Mouse (Mus musculus) spleen, adult 12 weeks (tissue): ENCODE data around the gene Ccdc115.

Experiments used
- DNase-seq: peaks from one replicate; pipeline ENCODE4 v3.0.0; 2022; ENCODE audit warnings: low spot score

Ccdc115 gene

GRCm38 (mm10) chr1:34439215-34439960 lies at the start of gene Ccdc115, which contains the start of gene Imp4:
Gene Ccdc115 (minus strand): TSS chr1:34439672.
Gene Imp4 (plus strand): TSS chr1:34439851.
- DNase-seq: peak; percentile 98

DNA sequence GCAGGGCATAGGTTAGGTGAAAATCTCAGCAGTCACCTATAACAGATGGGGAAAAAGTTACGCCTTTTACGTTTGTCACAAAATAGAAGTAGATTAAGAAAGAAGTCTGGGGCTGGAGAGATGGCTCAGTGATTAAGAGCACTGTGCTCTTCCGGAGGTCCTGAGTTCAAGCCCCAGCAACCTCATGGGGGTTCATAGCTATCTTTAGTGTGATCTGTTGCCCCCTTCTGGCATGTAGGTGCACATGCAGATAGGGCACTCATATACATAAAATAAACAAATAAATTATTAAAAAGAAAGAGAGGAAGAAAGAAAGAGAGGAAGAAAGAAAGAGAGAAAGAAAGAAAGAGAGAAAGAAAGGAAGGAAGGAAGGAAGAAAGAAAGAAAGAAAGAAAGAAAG lies 47.9 kb upstream of the Ccdc115 start:
- no peak for DNase-seq

- DNase-seq: peak; percentile 29
These were observed 46.2 kb upstream of the Ccdc115 start for GRCm38 (mm10) chr1:34485461-34486188.

DNA sequence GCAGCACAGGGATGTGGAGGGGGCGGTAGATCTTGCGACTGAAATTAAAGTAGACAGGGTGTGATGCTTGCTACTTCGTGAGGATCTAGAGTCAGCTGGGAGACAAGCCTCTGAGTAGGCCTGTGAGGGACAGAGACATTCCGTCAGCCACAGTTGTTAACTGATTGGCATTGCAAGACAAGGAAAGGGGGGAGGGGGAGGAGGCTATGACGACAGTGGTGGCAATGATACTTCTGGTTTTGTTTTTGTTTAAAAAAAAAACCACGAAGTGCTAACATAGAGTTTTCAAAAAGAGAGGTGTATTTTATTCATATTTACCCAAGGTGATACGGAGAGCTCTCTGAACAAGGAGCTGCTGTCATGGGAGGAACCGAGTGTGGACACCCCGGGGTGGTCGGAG lies 45.0 kb upstream of the Ccdc115 start:
- DNase-seq: no peak

- DNase-seq: no peak
These were observed 42.6 kb upstream of the Ccdc115 start for GRCm38 (mm10) chr1:34481920-34482669.

DNA sequence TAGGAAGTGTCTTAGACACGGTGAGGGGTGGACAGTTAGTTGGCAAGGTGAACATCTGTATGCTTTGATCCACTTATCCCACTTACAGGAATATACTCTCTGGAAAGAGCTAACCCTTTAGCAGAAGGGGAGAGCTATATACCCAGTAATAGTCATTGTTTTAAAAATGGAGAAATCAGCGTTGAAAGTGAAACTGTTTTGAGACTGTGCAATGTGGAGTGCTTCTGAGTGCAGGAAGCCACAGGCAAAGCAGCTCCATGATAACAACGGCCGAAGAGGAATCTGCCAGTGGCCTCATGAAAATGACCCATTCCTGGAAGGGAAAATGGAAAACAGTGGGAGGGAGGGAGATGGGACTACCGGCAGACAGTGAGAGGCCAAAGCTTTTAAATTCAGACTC lies 41.3 kb upstream of the Ccdc115 start:
- DNase-seq: no peak

DNA sequence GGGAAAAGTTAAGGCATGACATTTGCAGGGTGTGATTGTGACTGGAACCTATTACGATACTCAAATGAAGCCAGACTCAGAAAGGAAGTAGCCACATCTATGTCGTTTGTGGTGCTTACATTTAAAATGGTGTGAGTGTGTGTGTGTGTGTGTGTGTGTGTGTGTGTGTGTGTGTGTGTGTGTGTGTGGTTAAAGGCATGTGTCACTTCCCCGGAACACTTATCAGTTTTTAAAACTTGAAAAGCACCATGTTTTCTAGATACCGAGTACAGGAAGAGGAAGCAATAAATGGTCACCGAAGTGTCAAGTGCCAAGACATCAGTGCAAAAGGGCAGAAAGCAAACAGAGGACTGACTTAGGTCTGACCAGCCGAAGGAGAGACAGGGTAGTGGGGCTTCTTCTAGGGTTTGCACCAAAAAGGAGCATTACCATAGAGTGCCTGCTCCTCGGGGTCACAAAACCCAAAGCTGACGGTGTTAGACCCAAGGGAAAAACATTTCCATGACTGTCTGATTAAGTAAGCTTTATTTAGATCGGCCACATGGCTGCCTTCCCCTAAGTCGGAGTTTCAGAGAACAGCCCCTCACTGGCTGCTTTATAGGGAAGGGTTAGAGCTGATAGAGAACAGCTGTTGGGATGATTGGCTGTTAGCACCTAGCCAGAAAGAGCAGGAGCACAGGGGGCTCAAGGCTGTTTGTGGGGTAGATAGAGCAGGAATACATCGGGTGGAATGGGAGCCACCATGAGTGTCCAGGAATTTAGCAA lies 39.6 kb upstream of the Ccdc115 start:
- DNase-seq: no peak

DNA sequence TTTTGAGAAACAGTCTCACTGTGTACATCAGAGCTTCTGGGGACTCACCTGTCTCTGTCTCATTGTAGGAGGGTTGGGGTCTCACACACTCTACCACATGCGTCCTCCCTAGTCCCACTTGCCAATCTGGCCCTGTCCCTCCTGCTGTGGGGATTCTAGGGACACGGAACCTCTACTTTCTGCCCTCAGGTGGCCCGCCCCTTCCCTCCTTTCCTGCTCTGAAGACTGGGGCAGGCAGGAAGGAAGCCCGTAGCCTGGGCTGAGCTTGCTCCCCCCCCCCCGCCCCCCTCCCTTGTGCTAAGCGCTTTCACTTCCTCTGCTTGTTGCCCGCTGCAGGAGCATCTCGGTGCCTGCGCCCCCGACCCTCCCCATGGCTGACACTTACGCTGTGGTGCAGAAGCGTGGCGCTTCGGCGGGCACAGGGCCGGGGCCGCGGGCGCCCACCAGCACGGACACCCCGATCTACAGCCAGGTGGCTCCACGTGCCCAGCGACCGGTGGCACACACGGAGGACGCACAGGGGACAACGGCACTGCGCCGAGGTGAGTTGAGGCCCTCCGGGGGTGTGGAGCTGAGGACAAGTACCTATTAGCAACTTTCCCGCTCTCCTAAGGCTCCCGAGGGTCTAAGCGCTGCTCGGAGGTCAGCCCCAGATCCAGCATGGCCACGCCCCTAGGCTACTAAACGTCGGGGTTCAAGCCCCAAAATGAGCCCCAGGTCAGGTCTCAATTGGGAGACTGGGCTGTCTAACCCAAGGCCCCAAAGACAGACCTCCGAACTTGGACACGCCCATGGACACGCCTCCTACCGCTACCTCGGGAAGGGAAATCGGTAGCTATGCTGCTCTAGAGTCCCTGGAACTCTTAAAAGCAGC lies 33.2 kb upstream of the Ccdc115 start:
- peak; percentile 63 for DNase-seq

DNA sequence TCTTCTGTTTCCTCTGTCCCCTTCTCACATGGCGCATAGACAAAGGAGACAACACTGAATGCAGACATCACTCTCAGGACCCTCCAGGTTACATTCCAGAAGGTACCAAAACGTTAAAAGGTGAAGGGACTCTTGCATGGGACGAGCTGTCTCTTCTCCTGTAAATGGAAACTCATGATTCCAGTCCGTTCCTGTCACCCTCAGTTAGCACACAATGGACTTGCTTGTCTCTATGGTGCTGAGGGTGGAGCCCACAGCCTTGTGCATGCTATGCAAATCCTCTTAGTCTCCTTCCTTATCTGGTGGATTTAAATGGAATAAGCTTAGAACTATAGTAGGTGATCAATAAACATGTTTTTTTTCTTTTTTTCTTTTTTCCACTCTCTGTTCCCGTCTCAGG lies 30.3 kb upstream of the Ccdc115 start:
- no peak for DNase-seq

- no peak for DNase-seq
These were observed 29.0 kb upstream of the Ccdc115 start for GRCm38 (mm10) chr1:34468500-34468899.

GRCm38 (mm10) chr1:34468051-34468450 lies 28.6 kb upstream of the Ccdc115 start:
- no peak for DNase-seq

GRCm38 (mm10) chr1:34465445-34465844 lies 26.0 kb upstream of the Ccdc115 start:
- no peak for DNase-seq

DNA sequence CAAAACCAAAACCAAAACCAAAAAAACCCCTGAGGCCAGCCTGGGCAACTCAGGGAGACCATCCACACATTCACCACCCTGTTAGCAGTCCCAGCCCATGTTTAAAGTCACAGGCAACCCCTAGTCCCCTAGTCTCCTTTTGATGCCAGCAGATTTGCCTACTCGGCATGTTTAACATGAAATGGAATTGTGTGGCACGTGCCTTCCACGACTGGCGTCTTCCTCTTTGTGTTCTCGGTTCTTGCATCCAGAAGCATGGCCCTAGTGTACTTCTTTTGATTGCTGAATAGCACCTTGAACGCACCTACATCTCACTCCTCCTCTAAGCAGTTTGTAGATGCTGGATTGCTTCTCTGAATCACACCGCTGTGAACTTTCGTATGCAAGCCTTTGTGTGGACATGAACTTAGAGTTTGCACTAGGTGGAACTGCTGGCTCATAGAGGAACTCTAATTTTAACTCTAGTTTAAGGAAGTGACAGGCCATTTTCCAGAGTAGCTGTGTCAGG lies 24.9 kb upstream of the Ccdc115 start:
- DNase-seq: no peak

DNA sequence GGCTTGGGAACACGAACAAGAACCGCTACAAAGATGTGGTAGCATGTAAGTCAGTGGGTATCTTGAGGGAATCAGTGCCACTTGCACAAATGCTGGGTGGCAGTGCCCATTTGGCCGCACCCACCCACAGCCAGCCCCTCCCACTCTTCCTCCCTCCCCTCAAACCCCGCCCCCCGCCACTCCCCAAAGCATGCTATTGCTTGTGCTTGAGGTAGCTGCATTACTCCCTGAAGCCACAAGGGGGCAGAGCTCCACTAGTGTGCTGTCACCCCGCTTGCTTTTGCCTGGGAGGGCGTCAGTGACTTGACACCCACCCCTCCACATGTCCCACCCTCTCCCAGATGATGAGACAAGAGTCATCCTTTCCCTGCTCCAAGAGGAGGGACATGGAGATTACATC lies 23.3 kb upstream of the Ccdc115 start:
- peak; percentile 61 for DNase-seq

DNA sequence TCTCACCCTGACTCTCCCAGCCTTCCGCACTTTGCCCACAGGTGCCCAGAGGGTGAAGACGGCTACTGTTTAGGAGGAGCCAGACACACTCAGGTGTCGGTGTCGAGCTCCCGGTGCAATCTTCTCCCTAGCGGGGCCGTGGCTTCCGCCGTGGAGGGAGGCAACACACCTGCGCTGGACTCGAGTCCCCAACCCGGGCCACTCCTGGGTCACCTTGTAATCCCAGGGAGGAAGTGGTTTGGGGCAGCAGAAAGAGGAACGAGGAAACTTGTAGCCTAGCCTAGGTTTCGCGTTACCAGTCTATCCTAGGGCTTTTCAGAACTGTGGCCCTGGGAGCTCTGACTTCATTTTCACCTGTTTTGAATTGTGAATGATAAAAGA lies 20.6 kb upstream of the Ccdc115 start:
- DNase-seq: no peak

DNA sequence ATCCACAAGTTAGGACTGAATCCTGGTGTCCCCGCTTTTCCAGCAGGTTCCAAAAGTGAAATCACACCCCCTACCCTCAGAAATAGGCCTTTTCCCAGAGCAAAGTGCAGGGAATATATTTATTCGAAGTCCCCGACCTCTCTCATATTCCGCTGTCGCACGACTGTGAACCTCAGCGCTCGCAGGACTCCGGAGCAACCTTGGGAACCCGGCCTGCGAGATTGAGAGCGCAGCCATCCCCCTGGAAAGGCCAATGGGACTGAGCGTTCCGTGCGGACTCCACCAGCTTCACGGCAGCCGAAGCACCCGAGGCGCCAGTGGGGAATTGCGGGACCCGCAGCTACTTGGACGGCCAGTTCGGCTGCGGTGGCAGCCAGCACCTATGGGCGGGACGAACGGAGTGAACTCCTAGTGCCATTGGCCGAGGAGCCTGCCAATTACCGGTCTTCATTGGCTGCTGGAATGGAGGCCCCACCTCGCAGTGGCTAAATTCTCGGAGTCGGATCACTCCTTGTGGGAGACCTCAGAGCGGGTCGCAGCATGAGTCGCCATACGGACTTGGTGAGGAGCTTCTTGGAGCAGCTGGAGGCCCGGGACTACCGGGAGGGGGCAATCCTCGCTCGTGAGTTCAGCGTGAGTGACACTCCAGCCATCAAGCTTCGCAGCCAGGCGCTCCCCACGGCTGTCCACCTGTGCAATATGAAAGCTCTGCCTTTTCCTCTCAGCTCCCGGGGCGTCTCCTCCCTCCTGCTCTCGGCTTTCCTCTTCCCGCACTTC lies 20.0 kb upstream of the Ccdc115 start, which contains the start of gene Ptpn18:
Ptpn18 (plus strand) TSS at position 479 of the 777 bp plus-strand sequence.
- DNase-seq: peak; percentile 85

GRCm38 (mm10) chr1:34458431-34458830 lies 19.0 kb upstream of the Ccdc115 start:
- no peak for DNase-seq

DNA sequence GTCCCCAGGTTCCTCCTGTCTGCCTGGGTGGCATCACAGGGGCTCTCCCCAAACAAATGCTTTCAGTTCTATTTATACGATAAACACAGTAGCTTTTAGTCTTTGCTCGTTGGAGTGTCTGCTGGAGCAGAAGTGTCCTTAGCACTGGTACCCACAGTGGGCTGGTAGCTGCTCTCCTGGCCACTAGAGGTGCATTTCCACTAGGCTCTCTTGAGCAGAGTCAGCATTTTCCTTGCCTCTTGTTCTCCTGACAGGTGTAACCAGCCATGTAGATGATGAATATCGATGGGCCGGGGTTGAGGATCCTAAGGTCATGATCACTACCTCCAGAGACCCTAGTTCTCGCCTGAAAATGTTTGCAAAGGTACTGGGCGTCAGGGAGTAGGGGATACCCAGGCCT lies 3.7 kb upstream of the Ccdc115 start:
- no peak for DNase-seq

DNA sequence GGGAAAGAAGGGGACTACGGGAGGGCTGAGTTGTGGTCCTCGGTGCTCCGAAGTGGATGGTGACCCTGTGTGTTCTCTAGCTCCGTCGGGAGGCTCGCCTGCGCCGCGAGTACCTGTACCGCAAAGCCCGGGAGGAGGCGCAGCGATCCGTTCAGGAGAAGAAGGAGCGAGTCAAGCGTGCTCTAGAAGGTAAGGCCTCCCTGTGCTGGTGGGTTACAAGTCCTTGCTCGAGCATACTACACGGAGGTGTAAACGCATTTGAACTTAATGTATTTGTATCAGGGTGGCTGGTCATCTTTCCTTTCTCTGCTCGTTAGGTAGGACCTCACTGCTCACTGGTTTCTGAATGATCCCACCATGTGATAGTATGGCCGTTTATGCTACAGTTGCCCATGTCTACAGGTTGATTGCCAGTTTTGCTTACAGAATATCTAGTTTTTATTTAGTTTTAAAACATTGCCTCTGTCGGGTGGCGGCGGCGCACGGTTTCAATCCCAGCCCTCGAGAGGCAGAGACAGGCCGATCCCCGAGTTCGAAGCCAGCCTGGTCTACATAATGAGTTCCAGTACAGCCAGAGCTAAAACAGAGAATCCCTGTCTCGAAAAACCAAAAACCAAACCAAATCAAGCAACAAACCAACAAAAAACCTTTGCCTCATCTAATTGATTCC lies 624 bp upstream of the Ccdc115 start:
- no peak for DNase-seq
